Mouse (Mus musculus) heart, embryonic 10.5 days (tissue): Measurements from ENCODE around the gene Pmfbp1. TPM values are rescaled to one million over a fixed set of nuclear protein-coding genes. Genes with fewer than 3 reads are reported as not detected.
A peak's percentile ranks its signal among the peaks of the same experiment; 100 is the strongest.
"Not testable (repeated sequence)": the region's sequence is repeated elsewhere in the genome, so short reads cannot be mapped to it uniquely, and the experiment has no call there.

Source experiments
- DNase-seq: peaks from one replicate; pipeline ENCODE4 v3.0.0-alpha.2; 2017; ENCODE audit warnings: low spot score
- H3K27ac ChIP-seq: fragments of 300-500 bp; sonication (generic); 2 replicates; pipeline ENCODE4 v1.5.1; 2016; ENCODE audit warnings: mild to moderate bottlenecking
- H3K27me3 ChIP-seq: fragments of 300-500 bp; sonication (generic); 2 replicates; pipeline ENCODE4 v1.6.1; 2016; ENCODE audit warnings: mild to moderate bottlenecking; ENCODE audit not compliant: poor library complexity, insufficient read depth, severe bottlenecking
- H3K36me3 ChIP-seq: fragments of 300-500 bp; sonication (generic); 2 replicates; pipeline ENCODE4 v1.6.1; 2016; ENCODE audit warnings: mild to moderate bottlenecking, moderate library complexity
- H3K4me1 ChIP-seq: fragments of 300-500 bp; sonication (generic); 2 replicates; pipeline ENCODE4 v1.6.1; 2016; ENCODE audit warnings: mild to moderate bottlenecking
- H3K4me3 ChIP-seq: fragments of 300-500 bp; sonication (generic); 2 replicates; pipeline ENCODE4 v1.5.1; 2016; ENCODE audit warnings: mild to moderate bottlenecking, moderate library complexity
- H3K9me3 ChIP-seq: fragments of 300-500 bp; sonication (generic); 2 replicates; pipeline ENCODE4 v1.6.1; 2016; ENCODE audit warnings: mild to moderate bottlenecking, moderate library complexity
- WGBS: fragments of 180-500 bp; shearing (Covaris S2); methylation state at CpG from one replicate; pipeline ENCODE4 v1.1.7; 2016; 5-methylcytosine and 5-hydroxymethylcytosine counted together
- polyA plus RNA-seq: library from polyadenylated mRNA; unstranded; fragments of >200 nt; fragmentation: Nextera tagmentation; extraction: Ambion mirVana; gene quantifications from 2 replicates; pipeline ENCODE4 v1.2.1, GENCODE M21; 2016

Gene Pmfbp1
- polyA plus RNA-seq = 0.08 and 0.15 TPM in 2 replicates

- Histone ChIP-seq H3K27me3 (no peaks in the 10 kb centered on the region), H3K27ac (no peak within 1 kb of the TSS), H3K36me3 (no peaks in the 10 kb centered on the region), H3K4me1 (no peaks in the 10 kb centered on the region), H3K9me3 (no peaks in the 10 kb centered on the region), H3K4me3 (no peak within 1 kb of the TSS)
- DNase-seq = no peak
- WGBS = 92% methylated on average over 6 of the region's 6 CpGs
Measured at GRCm38 (mm10) chr8:109493727-109494126, at the start of gene Pmfbp1. Pmfbp1 (plus strand) TSS chr8:109494027.

- H3K4me3 ChIP-seq, H3K27me3 ChIP-seq, H3K9me3 ChIP-seq, DNase-seq, H3K4me1 ChIP-seq, H3K27ac ChIP-seq, H3K36me3 ChIP-seq: not testable (repeated sequence)
- 30% methylated on average over 7 of the region's 7 CpGs for whole genome bisulfite sequencing
Measured at GRCm38 (mm10) chr8:109446896-109447295, 46.9 kb upstream of the Pmfbp1 start.

GRCm38 (mm10) chr8:109451000-109451399 lies 42.8 kb upstream of the Pmfbp1 start:
- WGBS = 67% methylated on average over 7 of the region's 7 CpGs

GRCm38 (mm10) chr8:109455113-109455512 lies 38.7 kb upstream of the Pmfbp1 start:
- H3K9me3 ChIP-seq = no peaks in the 10 kb centered on the region
- no peaks in the 10 kb centered on the region for H3K27me3 ChIP-seq
- H3K36me3 ChIP-seq = no peaks in the 10 kb centered on the region
- H3K4me1 ChIP-seq = no peaks in the 10 kb centered on the region
- no peak overlapping the region for H3K4me3 ChIP-seq
- no peak overlapping the region for H3K27ac ChIP-seq
- no peak for DNase-seq
- WGBS = 65% methylated on average over 2 of the region's 2 CpGs

More at GRCm38 (mm10) chr8:109451000-109451399, 42.8 kb upstream of the Pmfbp1 start:
- no peak overlapping the region for H3K27ac ChIP-seq
- no peaks in the 10 kb centered on the region for H3K4me1 ChIP-seq
- no peak overlapping the region for H3K4me3 ChIP-seq
- no peak for DNase-seq
- no peaks in the 10 kb centered on the region for H3K36me3 ChIP-seq
- no peaks in the 10 kb centered on the region for H3K27me3 ChIP-seq
- no peaks in the 10 kb centered on the region for H3K9me3 ChIP-seq

- no peak overlapping the region for H3K4me3 ChIP-seq
- H3K27me3 ChIP-seq = no peaks in the 10 kb centered on the region
- H3K27ac ChIP-seq = no peak overlapping the region
- no peaks in the 10 kb centered on the region for H3K36me3 ChIP-seq
- no peak for DNase-seq
- no peaks in the 10 kb centered on the region for H3K9me3 ChIP-seq
- WGBS = 55% methylated on average over 8 of the region's 8 CpGs
- no peaks in the 10 kb centered on the region for H3K4me1 ChIP-seq
Measured at GRCm38 (mm10) chr8:109457387-109457786, 36.4 kb upstream of the Pmfbp1 start.

- DNase-seq = no peak
- Histone ChIP-seq H3K4me1 (peaks cover 7% of the 10 kb centered on the region), H3K9me3 (no peaks in the 10 kb centered on the region), H3K36me3 (no peaks in the 10 kb centered on the region), H3K27me3 (no peaks in the 10 kb centered on the region), H3K27ac (no peak overlapping the region), H3K4me3 (peak overlapping the region; percentile 30; the same call in 1 of the 2 replicates)
- 70% methylated on average over 12 of the region's 12 CpGs for WGBS
Measured at GRCm38 (mm10) chr8:109458580-109458979, 35.2 kb upstream of the Pmfbp1 start.

- Histone ChIP-seq H3K4me3 (no peak overlapping the region), H3K27ac (peak overlapping the region; percentile 84), H3K4me1 (peaks cover 25% of the 10 kb centered on the region), H3K36me3 (no peaks in the 10 kb centered on the region), H3K27me3 (0 out of 2 replicates have a peak, but pooled peaks cover 3% of the 10 kb centered on the region), H3K9me3 (no peaks in the 10 kb centered on the region)
- WGBS = 67% methylated on average over 2 of the region's 2 CpGs
- DNase-seq = no peak
Measured at GRCm38 (mm10) chr8:109463075-109463474, 30.8 kb upstream of the Pmfbp1 start.

GRCm38 (mm10) chr8:109463677-109464313 lies 30.0 kb upstream of the Pmfbp1 start:
- no peaks in the 10 kb centered on the region for H3K36me3 ChIP-seq
- peaks cover 10% of the 10 kb centered on the region; the same call in 1 of the 2 replicates for H3K27me3 ChIP-seq
- H3K4me1 ChIP-seq = peaks cover 25% of the 10 kb centered on the region
- no peaks in the 10 kb centered on the region for H3K9me3 ChIP-seq
- WGBS = 10% methylated on average over 13 of the region's 13 CpGs
- H3K4me3 ChIP-seq = peak overlapping the region; percentile 43
- peak overlapping the region; percentile 84 for H3K27ac ChIP-seq
- no peak for DNase-seq

- Histone ChIP-seq H3K36me3 (no peaks in the 10 kb centered on the region), H3K4me1 (peaks cover 25% of the 10 kb centered on the region), H3K27me3 (peaks cover 12% of the 10 kb centered on the region; the same call in 1 of the 2 replicates), H3K9me3 (no peaks in the 10 kb centered on the region), H3K4me3 (no peak overlapping the region), H3K27ac (peak overlapping the region; percentile 84)
- 55% methylated on average over 15 of the region's 15 CpGs for WGBS
- DNase-seq = no peak
Measured at GRCm38 (mm10) chr8:109464451-109464891, 29.4 kb upstream of the Pmfbp1 start.

- WGBS = 52% methylated on average over 3 of the region's 3 CpGs
- Histone ChIP-seq H3K27me3 (peaks cover 12% of the 10 kb centered on the region; the same call in 1 of the 2 replicates), H3K36me3 (no peaks in the 10 kb centered on the region), H3K4me1 (peaks cover 25% of the 10 kb centered on the region), H3K9me3 (no peaks in the 10 kb centered on the region), H3K27ac (peak overlapping the region; percentile 44), H3K4me3 (no peak overlapping the region)
- DNase-seq = no peak
Measured at GRCm38 (mm10) chr8:109465056-109465455, 28.8 kb upstream of the Pmfbp1 start.

- Histone ChIP-seq H3K27ac (0 out of 2 replicates have a peak overlapping the region, but pooled peaks have one; percentile 29), H3K27me3 (peaks cover 12% of the 10 kb centered on the region; the same call in 1 of the 2 replicates), H3K9me3 (no peaks in the 10 kb centered on the region), H3K4me3 (no peak overlapping the region), H3K4me1 (peaks cover 25% of the 10 kb centered on the region), H3K36me3 (no peaks in the 10 kb centered on the region)
- no peak for DNase-seq
- 71% methylated on average over 3 of the region's 3 CpGs for WGBS
Measured at GRCm38 (mm10) chr8:109465761-109466160, 28.1 kb upstream of the Pmfbp1 start.

GRCm38 (mm10) chr8:109467516-109467915 lies 26.3 kb upstream of the Pmfbp1 start:
- Histone ChIP-seq H3K9me3 (no peaks in the 10 kb centered on the region), H3K4me1 (peaks cover 32% of the 10 kb centered on the region), H3K27me3 (peaks cover 12% of the 10 kb centered on the region; the same call in 1 of the 2 replicates), H3K4me3 (no peak overlapping the region), H3K36me3 (no peaks in the 10 kb centered on the region), H3K27ac (no peak overlapping the region)
- DNase-seq = no peak
- 35% methylated on average over 5 of the region's 5 CpGs for WGBS

- H3K4me3 ChIP-seq = no peak overlapping the region
- H3K36me3 ChIP-seq = no peaks in the 10 kb centered on the region
- no peaks in the 10 kb centered on the region for H3K9me3 ChIP-seq
- H3K27me3 ChIP-seq = peaks cover 12% of the 10 kb centered on the region; the same call in 1 of the 2 replicates
- no peak for DNase-seq
- WGBS = 78% methylated on average over 11 of the region's 11 CpGs
- no peak overlapping the region for H3K27ac ChIP-seq
- H3K4me1 ChIP-seq = peaks cover 29% of the 10 kb centered on the region
Measured at GRCm38 (mm10) chr8:109468112-109468511, 25.7 kb upstream of the Pmfbp1 start.
